Mouse (Mus musculus) ES-Bruce4 (cell line): Measurements from ENCODE around the gene Mad1l1. TPM values are rescaled to one million over a fixed set of nuclear protein-coding genes. Genes with fewer than 3 reads are reported as not detected.
A peak's percentile ranks its signal among the peaks of the same experiment; 100 is the strongest.

ENCODE experiments used
- H3K27ac ChIP-seq: 2 replicates; pipeline ENCODE4 v1.5.1; 2012; ENCODE audit warnings: low read length, inconsistent platforms; ENCODE audit not compliant: insufficient read depth
- H3K27me3 ChIP-seq: 2 replicates; pipeline ENCODE4 v1.6.1; 2012; ENCODE audit warnings: mild to moderate bottlenecking, low read length, inconsistent platforms; ENCODE audit not compliant: control insufficient read depth, poor library complexity, insufficient read depth, severe bottlenecking
- H3K36me3 ChIP-seq: 2 replicates; pipeline ENCODE4 v1.6.1; 2012; ENCODE audit warnings: inconsistent platforms, mild to moderate bottlenecking, low read length, moderate library complexity; ENCODE audit not compliant: control insufficient read depth, poor library complexity, insufficient read depth, severe bottlenecking
- H3K4me1 ChIP-seq: one replicate; pipeline ENCODE4 v1.8.1; 2011; ENCODE audit warnings: low read length; ENCODE audit not compliant: control insufficient read depth, insufficient read depth
- H3K4me3 ChIP-seq: 2 replicates; pipeline ENCODE4 v1.5.1; 2011; ENCODE audit warnings: low read depth, mild to moderate bottlenecking, low read length
- H3K9ac ChIP-seq: 2 replicates; pipeline ENCODE4 v1.6.1; 2012; ENCODE audit warnings: low read depth, mild to moderate bottlenecking, inconsistent platforms; ENCODE audit not compliant: poor library complexity, severe bottlenecking
- H3K9me3 ChIP-seq: replicated peaks from 2 replicates; pipeline ENCODE4 v1.6.1; 2012; ENCODE audit warnings: mild to moderate bottlenecking, low read length, inconsistent platforms; ENCODE audit not compliant: control insufficient read depth, poor library complexity, insufficient read depth, severe bottlenecking
- CTCF ChIP-seq: IDR thresholded peaks from one replicate; pipeline ENCODE4 v1.8.1; 2011; ENCODE audit warnings: low read depth, low read length
- EP300 ChIP-seq: IDR thresholded peaks from 2 replicates; pipeline ENCODE4 v1.6.1; 2011; ENCODE audit warnings: low read depth, low read length; ENCODE audit not compliant: insufficient read depth
- POLR2A ChIP-seq: IDR thresholded peaks from one replicate; pipeline ENCODE4 v1.8.1; 2011; ENCODE audit warnings: low read length; ENCODE audit not compliant: insufficient read depth
- polyA plus RNA-seq: library from polyadenylated mRNA; stranded (reverse); fragments of >200 nt; gene quantifications from 2 replicates; pipeline ENCODE4 v1.2.4, GENCODE M21; 2011; ENCODE audit warnings: low read depth; ENCODE audit not compliant: missing spikeins, insufficient read depth, insufficient read length

Gene Mad1l1
- polyA plus RNA-seq, 1 experiment = 25.4 TPM

- Histone ChIP-seq H3K36me3 (peaks cover 13% of the 10 kb centered on the region), H3K4me3 (no peak overlapping the region), H3K27ac (no peak overlapping the region), H3K9ac (no peak overlapping the region), H3K9me3 (no peaks in the 10 kb centered on the region), H3K4me1 (no peaks in the 10 kb centered on the region), H3K27me3 (no peaks in the 10 kb centered on the region)
- TF ChIP-seq CTCF = no peak
- no peak for TF ChIP-seq POLR2A
Observed at GRCm38 (mm10) chr5:140349882-140350281, 28.5 kb upstream of the Mad1l1 start.

- Histone ChIP-seq H3K36me3 (peaks cover 4% of the 10 kb centered on the region; the same call in 1 of the 2 replicates), H3K9me3 (no peaks in the 10 kb centered on the region), H3K4me3 (no peak overlapping the region), H3K4me1 (no peaks in the 10 kb centered on the region), H3K27ac (no peak overlapping the region), H3K9ac (no peak overlapping the region), H3K27me3 (no peaks in the 10 kb centered on the region)
- no peak for TF ChIP-seq CTCF
- TF ChIP-seq POLR2A = no peak
- no peak for TF ChIP-seq EP300
Observed at GRCm38 (mm10) chr5:140346050-140346449, 24.7 kb upstream of the Mad1l1 start.

DNA sequence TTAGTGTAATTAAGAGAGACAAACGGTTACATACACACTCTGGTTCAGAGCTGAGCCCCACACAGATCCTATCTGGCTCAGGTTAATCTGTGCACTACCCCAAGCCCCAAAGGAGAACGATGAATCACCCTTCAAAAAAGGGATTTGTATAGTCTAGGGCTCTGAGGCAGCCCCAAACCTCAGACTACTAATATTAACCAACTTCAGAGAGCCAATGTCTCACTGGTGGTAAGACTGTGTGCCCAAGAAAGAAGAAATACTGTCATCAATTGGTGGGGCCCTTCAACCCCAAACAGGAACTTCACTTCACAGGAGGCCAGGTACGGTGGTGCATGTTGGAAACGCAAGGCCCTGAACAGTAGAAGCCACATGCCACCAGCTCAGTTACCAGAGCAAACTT is 23.9 kb upstream of the Mad1l1 start:
- no peaks in the 10 kb centered on the region for H3K36me3 ChIP-seq
- TF ChIP-seq CTCF = no peak

DNA sequence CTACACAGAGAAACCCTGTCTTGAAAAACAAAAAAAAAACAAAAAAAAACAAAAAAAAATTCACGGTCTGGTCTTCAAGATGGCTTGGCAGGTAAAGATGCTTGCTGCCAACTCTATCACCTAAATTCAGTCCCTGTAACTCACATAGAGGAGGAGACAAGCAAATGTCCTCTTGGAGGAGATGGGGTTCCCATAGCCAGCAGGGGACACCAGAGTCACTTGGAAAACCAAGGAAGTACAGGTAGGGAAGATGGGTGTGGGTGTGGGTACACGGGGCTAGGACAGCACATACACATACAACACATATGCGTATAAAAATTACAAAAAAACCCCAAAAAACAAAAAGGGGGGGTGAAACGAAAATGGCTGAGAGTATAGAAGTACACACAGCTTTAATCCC is 21.5 kb upstream of the Mad1l1 start:
- H3K27me3 ChIP-seq = no peaks in the 10 kb centered on the region
- H3K4me1 ChIP-seq = no peaks in the 10 kb centered on the region
- H3K9ac ChIP-seq = no peak overlapping the region
- no peak overlapping the region for H3K4me3 ChIP-seq
- peaks cover 2% of the 10 kb centered on the region; the same call in 1 of the 2 replicates for H3K9me3 ChIP-seq
- TF ChIP-seq CTCF (no peak), POLR2A (no peak), EP300 (no peak)
- H3K36me3 ChIP-seq = peaks cover 5% of the 10 kb centered on the region
- no peak overlapping the region for H3K27ac ChIP-seq

More for the DNA sequence above, 23.9 kb upstream of the Mad1l1 start:
- no peaks in the 10 kb centered on the region for H3K4me1 ChIP-seq
- H3K4me3 ChIP-seq = no peak overlapping the region
- H3K27ac ChIP-seq = no peak overlapping the region
- H3K27me3 ChIP-seq = no peaks in the 10 kb centered on the region
- no peaks in the 10 kb centered on the region for H3K9me3 ChIP-seq
- no peak overlapping the region for H3K9ac ChIP-seq

DNA sequence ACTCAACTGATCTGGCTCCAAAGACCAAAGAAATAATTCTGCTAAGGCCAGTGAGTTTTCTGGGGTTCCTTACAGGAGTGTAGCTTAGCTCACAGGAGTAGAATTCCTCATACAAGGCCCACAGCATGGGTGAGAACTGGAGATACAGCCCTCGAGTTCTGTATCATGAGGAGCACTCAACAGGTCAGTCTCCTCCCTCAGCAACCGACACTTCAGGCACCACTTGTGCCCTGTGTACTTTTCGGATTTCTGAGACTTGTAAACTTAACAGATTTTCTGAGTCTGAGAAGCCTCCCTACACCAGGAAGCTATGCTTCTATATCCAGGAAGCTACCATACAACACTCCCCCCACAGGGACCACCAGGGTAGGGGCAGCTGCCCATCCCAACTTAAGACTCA is 18.5 kb upstream of the Mad1l1 start:
- Histone ChIP-seq H3K27me3 (no peaks in the 10 kb centered on the region), H3K9me3 (peaks cover 2% of the 10 kb centered on the region; the same call in 1 of the 2 replicates), H3K4me1 (no peaks in the 10 kb centered on the region), H3K9ac (no peak overlapping the region), H3K27ac (no peak overlapping the region), H3K4me3 (no peak overlapping the region), H3K36me3 (peaks cover 5% of the 10 kb centered on the region)
- TF ChIP-seq POLR2A (no peak), EP300 (no peak), CTCF (no peak)

- Histone ChIP-seq H3K27ac (no peak overlapping the region), H3K9me3 (peaks cover 2% of the 10 kb centered on the region; the same call in 1 of the 2 replicates), H3K9ac (no peak overlapping the region), H3K27me3 (no peaks in the 10 kb centered on the region), H3K36me3 (peaks cover 5% of the 10 kb centered on the region), H3K4me3 (no peak overlapping the region), H3K4me1 (no peaks in the 10 kb centered on the region)
- TF ChIP-seq CTCF (peak; percentile 51), EP300 (no peak)
Observed at GRCm38 (mm10) chr5:140338779-140339178, 17.4 kb upstream of the Mad1l1 start.
